Mouse (Mus musculus): ENCODE results near the gene Sh3rf3.

- TF ChIP-seq CTCF (IDR thresholded peaks at IDR 0.05; ENCODE audit: low read depth) (no peak), EP300 (IDR thresholded peaks at IDR 0.05; ENCODE audit: low read depth) (no peak)
Measured at GRCm38 (mm10) chr10:59002361-59002760, 189.2 kb downstream of the Sh3rf3 start.
